Mouse (Mus musculus) liver, embryonic 16.5 days (tissue): ENCODE results near the gene Rcan2. TPM values are rescaled to one million over a fixed set of nuclear protein-coding genes. Genes with fewer than 3 reads are reported as not detected.

ENCODE experiments used
- ATAC-seq: fragments of 200-750 bp; cut with Nextera tagmentation; 2 replicates; pipeline ENCODE4 v1.8.0; 2017; ENCODE audit warnings: low read depth, mild to moderate bottlenecking, moderate number of reproducible peaks, moderate library complexity
- H3K27ac ChIP-seq: fragments of 300-500 bp; sonication (generic); 2 replicates; pipeline ENCODE4 v1.5.1; 2014; ENCODE audit warnings: mild to moderate bottlenecking, low read length
- H3K27me3 ChIP-seq: fragments of 300-500 bp; sonication (generic); 2 replicates; pipeline ENCODE4 v1.6.1; 2014; ENCODE audit warnings: low read depth, low read length, mixed read lengths; ENCODE audit not compliant: control insufficient read depth, insufficient read depth
- H3K36me3 ChIP-seq: fragments of 300-500 bp; sonication (generic); 2 replicates; pipeline ENCODE4 v1.6.1; 2014; ENCODE audit warnings: mild to moderate bottlenecking; ENCODE audit not compliant: control insufficient read depth, insufficient read depth
- H3K4me1 ChIP-seq: fragments of 300-500 bp; sonication (generic); 2 replicates; pipeline ENCODE4 v1.6.1; 2014; ENCODE audit warnings: low read depth, low read length, mixed read lengths; ENCODE audit not compliant: control insufficient read depth
- H3K4me2 ChIP-seq: fragments of 300-500 bp; sonication (generic); 2 replicates; pipeline ENCODE4 v1.6.1; 2014; ENCODE audit warnings: low read depth, low read length, mixed read lengths
- H3K4me3 ChIP-seq: fragments of 300-500 bp; sonication (generic); 2 replicates; pipeline ENCODE4 v1.5.1; 2014; ENCODE audit warnings: low read depth, mild to moderate bottlenecking, low read length
- H3K9ac ChIP-seq: fragments of 300-500 bp; sonication (generic); 2 replicates; pipeline ENCODE4 v1.6.1; 2014; ENCODE audit warnings: low read depth, low read length
- H3K9me3 ChIP-seq: fragments of 300-500 bp; sonication (generic); replicated peaks from 2 replicates; pipeline ENCODE4 v1.6.1; 2016; ENCODE audit warnings: low read length; ENCODE audit not compliant: control insufficient read depth
- WGBS: fragments of 180-500 bp; shearing (Covaris S2); extraction: QIAGEN DNeasy Blood & Tissue Kit; methylation state at CpG from one replicate; pipeline ENCODE4 v1.1.7; 2014; ENCODE audit not compliant: insufficient replicate concordance; 5-methylcytosine and 5-hydroxymethylcytosine counted together
- polyA plus RNA-seq: library from polyadenylated mRNA; unstranded; fragments of >200 nt; fragmentation: Nextera tagmentation; extraction: Ambion mirVana; gene quantifications from 2 replicates; pipeline ENCODE4 v1.2.1, GENCODE M21; 2015

Rcan2 gene
- polyA plus RNA-seq, 1 experiment from 2014 or later: 1.2 TPM

DNA sequence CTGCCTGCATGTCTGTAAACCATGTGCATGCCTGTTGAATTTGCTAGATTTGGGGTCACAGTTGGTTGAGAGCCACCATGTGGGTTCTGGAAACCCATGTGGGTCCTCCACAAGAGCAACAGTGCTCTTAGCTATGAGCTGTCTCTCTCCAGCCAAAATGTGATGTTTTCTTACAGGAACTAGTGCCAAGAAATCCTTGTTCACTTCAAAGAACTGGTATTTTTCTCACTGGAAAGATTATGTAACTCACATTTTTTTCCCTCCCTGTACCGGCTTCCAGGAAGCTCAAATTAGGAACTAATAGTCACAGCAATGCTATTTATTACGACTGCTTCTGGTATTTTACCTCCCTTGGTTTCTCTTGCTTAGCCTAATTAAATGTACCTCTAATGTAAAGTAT lies 45.6 kb downstream of the Rcan2 start:
- Histone ChIP-seq H3K4me1 (no peaks in the 10 kb centered on the region), H3K9me3 (no peaks in the 10 kb centered on the region), H3K27ac (no peak overlapping the region), H3K4me2 (no peak overlapping the region), H3K9ac (no peak overlapping the region), H3K27me3 (no peaks in the 10 kb centered on the region), H3K36me3 (no peaks in the 10 kb centered on the region), H3K4me3 (no peak overlapping the region)
- WGBS: 41% methylated on average over 2 of the region's 2 CpGs
- ATAC-seq: no peak

DNA sequence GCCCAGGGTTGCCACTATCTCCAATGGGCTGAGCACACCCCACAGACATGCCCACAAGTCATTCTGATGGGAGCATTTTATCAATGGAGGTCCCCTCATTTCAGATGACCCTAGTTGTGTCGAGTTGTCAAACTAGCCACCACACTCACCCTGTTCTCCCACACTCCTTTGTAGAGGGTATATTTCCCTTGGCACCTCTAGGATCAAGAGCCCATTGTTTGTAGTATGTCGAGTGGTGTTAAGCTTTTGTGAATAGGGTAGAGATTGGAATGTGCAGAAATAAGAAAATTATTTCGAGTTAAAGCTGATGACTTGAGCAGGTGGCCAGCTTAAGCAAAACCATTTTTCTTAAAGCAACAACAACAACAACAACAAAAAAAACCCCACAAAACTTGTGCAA lies 47.8 kb downstream of the Rcan2 start:
- Histone ChIP-seq H3K4me1 (no peaks in the 10 kb centered on the region), H3K4me3 (no peak overlapping the region), H3K27me3 (no peaks in the 10 kb centered on the region), H3K9ac (no peak overlapping the region), H3K27ac (no peak overlapping the region), H3K4me2 (no peak overlapping the region), H3K9me3 (no peaks in the 10 kb centered on the region), H3K36me3 (no peaks in the 10 kb centered on the region)
- 46% methylated on average over 3 of the region's 3 CpGs for WGBS
- ATAC-seq: no peak

DNA sequence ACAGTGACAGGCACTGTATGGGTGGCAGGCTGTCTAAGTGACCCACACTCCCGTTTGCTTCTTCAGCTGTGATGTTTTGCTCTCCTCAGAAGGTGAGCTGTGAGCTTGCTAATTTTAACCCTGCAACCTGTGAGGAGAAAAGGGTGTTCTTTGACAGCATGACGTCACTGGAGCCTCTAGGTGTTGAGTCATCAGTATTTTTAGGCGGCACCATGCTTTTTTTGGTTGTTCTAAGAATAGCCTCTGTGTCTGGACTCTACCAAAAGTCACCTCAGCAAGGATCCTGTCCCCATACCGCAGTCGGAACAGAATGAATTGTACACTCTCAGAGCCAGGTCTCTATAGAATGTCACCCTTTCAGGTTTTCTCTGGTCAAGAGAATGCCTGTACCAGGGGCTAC lies 54.0 kb downstream of the Rcan2 start:
- H3K4me1 ChIP-seq: no peaks in the 10 kb centered on the region
- WGBS: 46% methylated on average over 5 of the region's 5 CpGs
- H3K27ac ChIP-seq: no peak overlapping the region
- H3K9me3 ChIP-seq: no peaks in the 10 kb centered on the region
- no peak overlapping the region for H3K4me2 ChIP-seq
- H3K9ac ChIP-seq: no peak overlapping the region
- H3K4me3 ChIP-seq: no peak overlapping the region
- no peaks in the 10 kb centered on the region for H3K36me3 ChIP-seq
- ATAC-seq: no peak
- H3K27me3 ChIP-seq: no peaks in the 10 kb centered on the region

DNA sequence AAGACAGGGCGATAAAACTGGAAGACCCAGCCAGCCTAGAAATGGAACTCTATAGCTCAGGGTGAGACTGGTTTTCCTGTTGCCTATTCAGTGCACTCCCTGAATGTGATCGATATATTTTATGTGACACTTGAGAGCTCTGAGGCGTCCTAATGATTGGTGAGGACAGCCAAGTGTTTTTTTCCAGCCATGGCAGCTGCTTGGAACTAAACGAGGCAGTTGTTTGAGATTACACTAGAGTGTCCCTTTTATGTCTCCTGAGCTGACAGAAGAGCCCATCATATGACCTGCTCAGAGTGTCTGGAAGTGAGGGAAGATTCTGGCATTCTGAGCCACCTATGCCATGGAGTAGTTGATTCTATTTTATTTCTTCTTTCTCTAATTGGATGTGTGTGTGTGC lies 54.9 kb downstream of the Rcan2 start:
- whole genome bisulfite sequencing: 48% methylated on average over 4 of the region's 4 CpGs
- ATAC-seq: no peak
- H3K9ac ChIP-seq: no peak overlapping the region

DNA sequence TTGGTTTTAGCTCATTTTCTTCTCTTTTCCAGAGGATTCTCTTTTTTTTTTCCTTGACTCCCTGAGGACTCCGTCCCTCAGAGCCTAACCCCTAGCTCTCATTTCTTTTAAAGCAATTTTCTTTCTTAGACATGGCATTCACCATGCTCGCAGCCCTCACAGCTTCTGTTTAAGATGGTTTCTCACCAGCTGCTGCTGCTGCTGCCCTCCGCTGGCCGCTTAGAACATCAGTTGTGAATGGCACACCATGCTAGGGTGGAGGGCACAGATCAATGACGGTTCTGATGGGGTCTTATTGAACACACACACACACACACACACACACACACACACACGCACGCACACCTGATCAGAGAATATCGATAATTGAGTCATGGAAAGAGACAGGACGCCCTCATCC lies 67.7 kb downstream of the Rcan2 start:
- Histone ChIP-seq H3K36me3 (no peaks in the 10 kb centered on the region), H3K27me3 (no peaks in the 10 kb centered on the region), H3K9me3 (no peaks in the 10 kb centered on the region), H3K4me3 (no peak overlapping the region), H3K27ac (no peak overlapping the region), H3K4me2 (no peak overlapping the region), H3K4me1 (no peaks in the 10 kb centered on the region), H3K9ac (no peak overlapping the region)
- WGBS: 69% methylated on average over 9 of the region's 9 CpGs
- ATAC-seq: no peak

More for the DNA sequence above, 54.9 kb downstream of the Rcan2 start:
- Histone ChIP-seq H3K27me3 (no peaks in the 10 kb centered on the region), H3K36me3 (no peaks in the 10 kb centered on the region), H3K4me3 (no peak overlapping the region), H3K27ac (no peak overlapping the region), H3K4me2 (no peak overlapping the region), H3K9me3 (no peaks in the 10 kb centered on the region), H3K4me1 (no peaks in the 10 kb centered on the region)

DNA sequence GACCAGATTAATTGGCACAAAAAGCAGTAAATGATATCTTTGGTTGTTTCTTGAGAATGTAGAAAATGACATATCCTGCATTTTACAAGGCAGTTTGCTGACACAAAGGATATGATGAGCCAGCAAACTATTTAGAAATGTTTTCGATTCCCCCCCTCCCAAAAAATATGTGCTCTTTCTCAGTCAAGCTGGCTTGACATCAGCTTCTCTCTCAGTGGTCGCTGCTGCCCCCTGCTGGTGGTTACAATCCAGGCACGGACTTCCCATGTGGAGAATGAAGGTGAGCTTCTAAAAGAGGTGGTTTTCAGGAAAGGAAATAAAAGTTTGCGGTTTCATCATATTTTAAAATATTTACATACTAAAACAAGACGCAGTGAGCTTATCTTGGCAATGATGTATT lies 68.5 kb downstream of the Rcan2 start:
- Histone ChIP-seq H3K27ac (no peak overlapping the region), H3K9me3 (no peaks in the 10 kb centered on the region), H3K4me3 (no peak overlapping the region), H3K9ac (no peak overlapping the region), H3K36me3 (no peaks in the 10 kb centered on the region), H3K4me2 (no peak overlapping the region), H3K4me1 (no peaks in the 10 kb centered on the region), H3K27me3 (no peaks in the 10 kb centered on the region)
- WGBS: 11% methylated on average over 5 of the region's 5 CpGs
- no peak for ATAC-seq

DNA sequence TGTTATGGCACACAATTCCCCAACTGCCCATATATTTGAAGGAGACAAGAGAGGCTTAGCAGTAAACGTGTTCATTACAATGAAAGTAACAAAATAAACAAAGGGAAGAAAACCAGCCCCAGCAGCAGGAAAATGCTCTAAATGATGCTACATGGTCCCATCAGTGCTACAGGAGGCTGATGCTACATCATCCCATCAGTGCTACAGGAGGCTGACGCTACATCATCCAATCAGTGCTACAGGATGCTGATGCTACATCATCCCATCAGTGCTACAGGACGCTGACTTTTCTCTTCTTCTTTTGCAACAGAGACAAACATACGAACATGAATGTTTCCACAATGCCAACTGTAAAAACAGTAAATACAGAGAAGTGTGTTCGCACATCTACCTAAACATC lies 73.3 kb downstream of the Rcan2 start:
- Histone ChIP-seq H3K9me3 (no peaks in the 10 kb centered on the region), H3K27ac (no peak overlapping the region), H3K4me2 (no peak overlapping the region), H3K27me3 (no peaks in the 10 kb centered on the region), H3K36me3 (no peaks in the 10 kb centered on the region), H3K9ac (no peak overlapping the region), H3K4me3 (no peak overlapping the region), H3K4me1 (no peaks in the 10 kb centered on the region)
- WGBS: 60% methylated on average over 5 of the region's 5 CpGs
- ATAC-seq: no peak

DNA sequence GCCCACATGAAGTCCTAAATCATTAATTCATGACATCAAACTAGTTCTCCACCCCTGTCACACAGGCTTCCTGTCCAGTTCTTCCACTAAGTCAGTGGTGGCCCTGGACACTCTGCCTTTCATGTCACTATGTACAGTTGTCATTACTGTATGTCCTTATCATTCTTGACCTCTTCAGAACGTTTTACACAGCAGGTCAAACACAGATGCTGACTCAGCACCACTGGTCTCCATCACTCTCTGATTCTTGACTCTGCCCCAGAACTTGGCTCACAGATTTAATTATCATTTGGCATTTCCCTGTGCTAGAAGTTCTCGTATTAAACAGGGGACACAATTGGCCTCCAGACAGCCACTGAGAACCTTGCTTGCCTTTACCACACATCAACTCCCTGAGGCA lies 76.3 kb downstream of the Rcan2 start:
- 26% methylated on average over 2 of the region's 2 CpGs for whole genome bisulfite sequencing
- no peak for ATAC-seq
- Histone ChIP-seq H3K9me3 (no peaks in the 10 kb centered on the region), H3K4me1 (no peaks in the 10 kb centered on the region), H3K27me3 (no peaks in the 10 kb centered on the region), H3K9ac (no peak overlapping the region), H3K36me3 (no peaks in the 10 kb centered on the region), H3K4me3 (no peak overlapping the region), H3K27ac (no peak overlapping the region), H3K4me2 (no peak overlapping the region)

DNA sequence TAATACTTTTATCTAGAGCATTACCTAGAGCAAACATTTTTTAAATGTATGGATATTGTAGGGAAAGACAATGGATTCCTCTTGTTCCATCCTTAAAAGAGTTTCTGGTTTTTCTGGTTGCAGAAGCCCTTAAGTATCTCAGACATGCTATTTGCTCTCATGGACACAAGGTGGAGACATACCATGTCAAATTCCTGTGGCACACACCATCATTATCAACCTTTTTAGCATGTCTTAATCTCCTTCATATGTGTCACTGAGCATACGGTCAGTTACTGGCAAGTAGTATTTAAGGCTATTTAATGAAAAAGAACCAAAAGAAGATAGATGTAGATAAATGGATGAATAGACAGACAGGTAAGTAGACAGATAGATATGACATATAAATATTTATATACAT lies 81.9 kb downstream of the Rcan2 start:
- Histone ChIP-seq H3K4me2 (no peak overlapping the region), H3K4me1 (no peaks in the 10 kb centered on the region), H3K27ac (no peak overlapping the region), H3K4me3 (no peak overlapping the region), H3K9me3 (no peaks in the 10 kb centered on the region), H3K36me3 (no peaks in the 10 kb centered on the region), H3K9ac (no peak overlapping the region), H3K27me3 (no peaks in the 10 kb centered on the region)
- 21% methylated on average over 1 of the region's 1 CpGs for WGBS
- ATAC-seq: no peak

DNA sequence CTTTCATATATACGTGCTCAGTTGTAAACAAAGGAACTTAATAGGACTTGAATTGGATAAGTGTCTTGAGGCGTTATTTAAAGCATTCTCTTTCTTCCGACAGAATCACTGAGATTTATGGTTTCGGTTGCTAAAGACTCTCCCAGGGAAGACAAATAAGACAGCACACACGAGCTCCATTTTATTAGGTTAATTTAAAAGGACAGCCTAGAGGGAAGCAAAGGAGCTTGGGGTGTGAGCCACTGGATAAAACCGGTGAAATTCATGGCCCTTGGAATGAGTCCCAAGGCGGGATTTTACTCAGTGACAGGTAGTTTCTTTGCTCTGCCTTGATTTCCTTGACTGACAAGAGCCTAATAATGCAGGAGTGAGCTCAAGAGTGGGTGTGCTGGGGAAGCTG lies 85.1 kb downstream of the Rcan2 start:
- Histone ChIP-seq H3K9ac (no peak overlapping the region), H3K27ac (no peak overlapping the region), H3K9me3 (no peaks in the 10 kb centered on the region), H3K4me2 (no peak overlapping the region), H3K36me3 (no peaks in the 10 kb centered on the region), H3K4me1 (no peaks in the 10 kb centered on the region), H3K27me3 (no peaks in the 10 kb centered on the region), H3K4me3 (no peak overlapping the region)
- 53% methylated on average over 7 of the region's 7 CpGs for WGBS
- no peak for ATAC-seq
